Comparison of ENCODE assay signal across 8 mouse cellular contexts in the genomic region with DNA sequence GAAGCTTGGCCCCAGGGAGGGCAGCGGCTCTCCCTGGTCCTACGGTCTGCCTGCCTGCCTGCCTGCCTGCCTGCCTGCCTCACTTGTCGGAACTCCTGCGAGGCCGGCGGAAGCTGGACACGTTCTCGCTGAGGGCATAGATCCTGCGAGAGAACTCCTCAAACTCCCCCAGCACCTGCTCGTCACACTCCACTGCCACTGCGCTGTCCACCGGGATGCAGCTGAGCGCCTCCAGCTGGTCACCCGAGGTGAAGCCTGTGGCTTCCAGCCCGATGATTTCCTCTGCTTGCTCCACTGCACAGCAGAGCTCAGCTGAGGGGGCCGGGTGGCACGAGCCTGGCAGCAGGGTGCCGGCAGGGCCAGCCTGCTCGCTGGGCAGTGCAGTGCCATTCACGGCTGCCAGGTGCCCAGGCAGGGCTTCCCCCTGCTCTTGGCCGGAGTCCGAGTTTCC. TPM values are rescaled to one million over a fixed set of nuclear protein-coding genes. Genes with fewer than 3 reads are reported as not detected.
DNase-seq lines count a peak whose midpoint lies in the region; ATAC-seq lines count a peak whose summit lies in the region.
"Had no signal": no experiment of that assay in that cellular context is flagged by ENCODE, and none has a peak within 500 bp of the region (broad histone marks: within the 10 kb centered on the region; RNA-seq: fewer than 3 reads in every experiment).

No protein-coding gene starts in this region.

- H3K27me3 ChIP-seq in hindbrain, embryonic 13.5 days: no peaks in the 10 kb centered on the region
- no peaks in the 10 kb centered on the region for H3K27me3 ChIP-seq in midbrain, embryonic 13.5 days
- H3K27me3 ChIP-seq: stomach, embryonic 15.5 days had no signal

- H3K9me3 ChIP-seq in hindbrain, embryonic 13.5 days: no peaks in the 10 kb centered on the region
- no peaks in the 10 kb centered on the region for H3K9me3 ChIP-seq in midbrain, embryonic 13.5 days
- H3K9me3 ChIP-seq: stomach, embryonic 15.5 days had no signal

- no peak overlapping the region for H3K4me3 ChIP-seq in hindbrain, embryonic 13.5 days
- no peak overlapping the region for H3K4me3 ChIP-seq in midbrain, embryonic 13.5 days (replicated peaks)
- H3K4me3 ChIP-seq: stomach, embryonic 15.5 days had no signal

- peak; percentile 39 for DNase-seq in ES-CJ7 (ENCODE audit: low read depth, low spot score)
- peak; percentile 5 for DNase-seq in c-Kit-positive CD71-positive TER-119-positive erythroid progenitor cells, embryonic 14.5 days (ENCODE audit: low spot score)
- no peak for DNase-seq in urinary bladder, postnatal 36 days (ENCODE audit: low spot score in 2 of 2)
- no peak for DNase-seq in adrenal gland, adult 8-10 months
- DNase-seq in gastrocnemius, postnatal 25 days: no peak

- H3K4me1 ChIP-seq in hindbrain, embryonic 13.5 days (replicated peaks): peaks cover 39% of the 10 kb centered on the region
- peaks cover 39% of the 10 kb centered on the region for H3K4me1 ChIP-seq in midbrain, embryonic 13.5 days (replicated peaks)

- H3K36me3 ChIP-seq in hindbrain, embryonic 13.5 days: peaks cover 2% of the 10 kb centered on the region; the same call in 1 of the 2 replicates
- H3K36me3 ChIP-seq in midbrain, embryonic 13.5 days: no peaks in the 10 kb centered on the region

- H3K4me2 ChIP-seq in hindbrain, embryonic 13.5 days: no peak overlapping the region
- peak overlapping the region; percentile 10; the same call in 1 of the 2 replicates for H3K4me2 ChIP-seq in midbrain, embryonic 13.5 days (replicated peaks)
- H3K4me2 ChIP-seq: stomach, embryonic 15.5 days had no signal

- WGBS in hindbrain, embryonic 13.5 days: 38% methylated on average over 22 of the region's 22 CpGs
- WGBS in midbrain, embryonic 13.5 days: 27% methylated on average over 22 of the region's 22 CpGs

- H3K27ac ChIP-seq in hindbrain, embryonic 13.5 days: peak overlapping the region; percentile 78
- peak overlapping the region; percentile 71 for H3K27ac ChIP-seq in midbrain, embryonic 13.5 days
- H3K27ac ChIP-seq: stomach, embryonic 15.5 days had no signal

- H3K9ac ChIP-seq in hindbrain, embryonic 13.5 days: peak overlapping the region; percentile 35
- H3K9ac ChIP-seq in midbrain, embryonic 13.5 days (replicated peaks): peak overlapping the region; percentile 23; the same call in 1 of the 2 replicates
- H3K9ac ChIP-seq: stomach, embryonic 15.5 days had no signal

- peak; percentile 35; the same call in 1 of the 2 replicates for ATAC-seq in hindbrain, embryonic 13.5 days (ENCODE audit: low FRiP score)
- peak; percentile 43; the same call in 1 of the 2 replicates for ATAC-seq in midbrain, embryonic 13.5 days

RNA-seq across cellular contexts. Expression of a gene that starts 52.9 kb away (rescaled TPM):
- polyA plus RNA-seq in hindbrain, embryonic 13.5 days (2015; fragmentation: Nextera tagmentation; extraction: Ambion mirVana): 2.0 and 2.3 TPM in 2 replicates
- 0.55 and 0.69 TPM in 2 replicates for polyA plus RNA-seq in midbrain, embryonic 13.5 days (2015; fragmentation: Nextera tagmentation; extraction: Ambion mirVana)
- 1 to 10 TPM in 3 of 4 experiments, under 1 TPM in 1; 0.59 to 1.5 (median 1.2) TPM for total RNA-seq in adrenal gland, adult 8-10 months (2022)
- 1 to 10 TPM; 5.7 to 6.6 TPM for total RNA-seq in gastrocnemius, postnatal 25 days (2021)

Comparison
In these comparisons a context has a peak if more than half of its experiments do, and no peak if none do; other contexts are left out.
1. DNase-seq: peak in ES-CJ7 (single experiment) and c-Kit-positive CD71-positive TER-119-positive erythroid progenitor cells, embryonic 14.5 days (single experiment); none in urinary bladder, postnatal 36 days (0 of 2), adrenal gland, adult 8-10 months (single experiment) and gastrocnemius, postnatal 25 days (single experiment).